Mouse (Mus musculus) CH12.LX (cell line): Measurements from ENCODE around the gene Lipc. TPM values are rescaled to one million over a fixed set of nuclear protein-coding genes. Genes with fewer than 3 reads are reported as not detected.
A peak's percentile ranks its signal among the peaks of the same experiment; 100 is the strongest.

ENCODE experiments used
- DNase-seq: peaks from one replicate; pipeline ENCODE4 v3.0.0-alpha.2; 2013; ENCODE audit errors: extremely low read depth
- H3K27ac ChIP-seq: 2 replicates; pipeline ENCODE4 v1.5.1; 2012; ENCODE audit warnings: low read depth, mild to moderate bottlenecking, control low read depth, moderate library complexity; ENCODE audit not compliant: insufficient read depth
- H3K27me3 ChIP-seq: replicated peaks from 2 replicates; pipeline ENCODE3; 2012; ENCODE audit warnings: inconsistent platforms
- H3K36me3 ChIP-seq, 2 experiments: replicated peaks in 1 of 2; 2 replicates each; pipeline versions ENCODE3 to v1.6.1; 2012; ENCODE audit warnings: inconsistent platforms in 1 of 2, low read length in 1 of 2, mild to moderate bottlenecking in 1 of 2, mixed read lengths in 1 of 2, moderate library complexity in 1 of 2; ENCODE audit not compliant: control insufficient read depth in 1 of 2, insufficient read depth in 1 of 2
- H3K4me1 ChIP-seq, 2 experiments: 2 replicates each; pipeline ENCODE4 v1.6.1; 2012; ENCODE audit warnings: inconsistent platforms in 1 of 2, moderate library complexity in 1 of 2; ENCODE audit not compliant: insufficient read depth in 2 of 2, control insufficient read depth in 1 of 2
- H3K4me2 ChIP-seq: 2 replicates; pipeline ENCODE4 v1.6.1; 2012; ENCODE audit warnings: low read depth, mild to moderate bottlenecking, control low read depth; ENCODE audit not compliant: poor library complexity, insufficient read depth, severe bottlenecking
- H3K4me3 ChIP-seq, 3 experiments: fragments of 150-350 bp in 1 of 3; sonication (generic) in 1 of 3; replicated peaks in 1 of 3; 2 replicates each; pipeline versions ENCODE3 to v1.5.1; 2011 to 2012; ENCODE audit warnings: low read depth in 2 of 3, low read length in 2 of 3, mild to moderate bottlenecking in 2 of 3, moderate library complexity in 2 of 3, control low read depth in 1 of 3, improper control_type of control experiment in 1 of 3, inconsistent platforms in 1 of 3, mixed read lengths in 1 of 3; ENCODE audit not compliant: poor library complexity in 1 of 3
- H3K79me2 ChIP-seq: replicated peaks from 2 replicates; pipeline ENCODE4 v1.6.1; 2012; ENCODE audit warnings: mild to moderate bottlenecking, moderate library complexity; ENCODE audit not compliant: control insufficient read depth, poor library complexity, insufficient read depth, severe bottlenecking; ENCODE audit errors: extremely low read depth
- H3K9ac ChIP-seq: 2 replicates; pipeline ENCODE4 v1.6.1; 2012; ENCODE audit warnings: low read depth, mild to moderate bottlenecking, control low read depth, moderate library complexity; ENCODE audit not compliant: insufficient read depth
- H3K9me3 ChIP-seq: replicated peaks from 2 replicates; pipeline ENCODE3; 2012; ENCODE audit warnings: low read length, inconsistent platforms, mixed read lengths
- BHLHE40 ChIP-seq: IDR thresholded peaks from 2 replicates; pipeline ENCODE4 v1.6.1; 2011; ENCODE audit warnings: mild to moderate bottlenecking, low read depth, low read length, improper control_type of control experiment
- CHD1 ChIP-seq: IDR thresholded peaks from 2 replicates; pipeline ENCODE4 v1.6.1; 2012; ENCODE audit warnings: low read depth, low read length, improper control_type of control experiment, inconsistent platforms
- CHD2 ChIP-seq: IDR thresholded peaks from 2 replicates; pipeline ENCODE4 v1.6.1; 2011; ENCODE audit warnings: low read length, improper control_type of control experiment
- ELF1 ChIP-seq: IDR thresholded peaks from 2 replicates; pipeline ENCODE4 v1.6.1; 2014; ENCODE audit warnings: low read depth, mild to moderate bottlenecking, inconsistent platforms, low read length, improper control_type of control experiment
- EP300 ChIP-seq: IDR thresholded peaks from 2 replicates; pipeline ENCODE4 v1.6.1; 2011; ENCODE audit warnings: low read length, improper control_type of control experiment
- IRF4 ChIP-seq: IDR thresholded peaks from 2 replicates; pipeline ENCODE4 v1.6.1; 2014; ENCODE audit warnings: low read depth, mild to moderate bottlenecking, inconsistent platforms, low read length, improper control_type of control experiment
- JUN ChIP-seq: IDR thresholded peaks from 2 replicates; pipeline ENCODE4 v1.6.1; 2011; ENCODE audit warnings: low read depth, mild to moderate bottlenecking, low read length, improper control_type of control experiment, moderate library complexity; ENCODE audit not compliant: insufficient read depth
- JUND ChIP-seq: conservative IDR thresholded peaks from 2 replicates; pipeline ENCODE4 v1.6.1; 2011; ENCODE audit warnings: low read depth, low read length, improper control_type of control experiment
- NRF1 ChIP-seq: IDR thresholded peaks from 2 replicates; pipeline ENCODE4 v1.6.1; 2014; ENCODE audit warnings: low read depth, mild to moderate bottlenecking, inconsistent platforms, low read length, improper control_type of control experiment, moderate library complexity
- SIN3A ChIP-seq: IDR thresholded peaks from 2 replicates; pipeline ENCODE4 v1.6.1; 2012; ENCODE audit warnings: low read length, improper control_type of control experiment, inconsistent platforms
- TCF12 ChIP-seq: IDR thresholded peaks from 2 replicates; pipeline ENCODE4 v1.6.1; 2014; ENCODE audit warnings: low read depth, mild to moderate bottlenecking, inconsistent platforms, low read length, improper control_type of control experiment
- USF1 ChIP-seq: IDR thresholded peaks from 2 replicates; pipeline ENCODE4 v1.6.1; 2014; ENCODE audit warnings: low read depth, mild to moderate bottlenecking, inconsistent platforms, low read length, improper control_type of control experiment
- USF2 ChIP-seq: conservative IDR thresholded peaks from 2 replicates; pipeline ENCODE4 v1.6.1; 2011; ENCODE audit warnings: low read depth, low read length, improper control_type of control experiment
- ZKSCAN1 ChIP-seq: IDR thresholded peaks from 2 replicates; pipeline ENCODE4 v1.6.1; 2012; ENCODE audit warnings: low read depth, inconsistent platforms, low read length, improper control_type of control experiment, borderline replicate concordance
- dilution Hi-C: fragments of 300-500 bp; cut with MboI; formaldehyde crosslinking; loops from 2 replicates; pipeline ENCODE4 v1.14.3; 2020; ENCODE audit warnings: low sequenced_read_pairs; ENCODE audit not compliant: extremely low pct_unique_long_range_greater_than_20kb, extremely low pct_ligation_motif_present
- in situ Hi-C: fragments of 300-500 bp; cut with MboI; formaldehyde crosslinking; loops from 3 replicates; pipeline ENCODE4 v1.14.3; 2019; ENCODE audit warnings: low sequenced_read_pairs, low pct_ligation_motif_present, low pct_unique_long_range_greater_than_20kb, mixed read lengths
- polyA plus RNA-seq: library from polyadenylated mRNA; unstranded; fragments of >175 nt; gene quantifications from 2 replicates; pipeline ENCODE4 v1.2.1, GENCODE M21; 2012; ENCODE audit warnings: low read depth; ENCODE audit not compliant: insufficient read length
- total RNA-seq, 2 experiments: library from RNA; depleted of rRNA; stranded (reverse); fragments of 300-350 nt in 1 of 2; fragments of >200 nt in 1 of 2; gene quantifications; 2 replicates each; pipeline ENCODE4 v1.2.3; 2012 to 2014

Gene Lipc
- total and polyA plus RNA-seq, 3 experiments, result 5.2 to 24.5 (median 8.6) TPM

- Histone ChIP-seq H3K4me2 (no peak overlapping the region), H3K9ac (no peak overlapping the region), H3K9me3 (no peaks in the 10 kb centered on the region), H3K36me3 (no peaks in the 10 kb centered on the region), H3K27ac (no peak overlapping the region), H3K4me3 (no peak overlapping the region), H3K79me2 (no peaks in the 10 kb centered on the region), H3K27me3 (no peaks in the 10 kb centered on the region), H3K4me1 (peaks cover 14 to 15% of the 10 kb centered on the region in 2 experiments)
- in situ Hi-C loops, result no loop called here
- TF ChIP-seq ELF1 (no peak), NRF1 (no peak), EP300 (no peak), ZKSCAN1 (no peak), JUN (no peak), JUND (no peak), CHD1 (no peak), USF1 (no peak), SIN3A (no peak), USF2 (no peak)
- dilution Hi-C loops, result no loop called here
- DNase-seq, result no peak
These were observed 39.4 kb upstream of the Lipc start for GRCm38 (mm10) chr9:70991401-70991800.

- no peaks in the 10 kb centered on the region for H3K27me3 ChIP-seq
- peaks cover 15% of the 10 kb centered on the region in 2 experiments for H3K4me1 ChIP-seq
- in situ Hi-C loops (no loop called here), dilution Hi-C loops (no loop called here)
- H3K4me3 ChIP-seq, result no peak overlapping the region
- H3K9me3 ChIP-seq, result peaks cover 10% of the 10 kb centered on the region
- no peaks in the 10 kb centered on the region for H3K36me3 ChIP-seq
- peak; percentile 35 for TF ChIP-seq BHLHE40
- TF ChIP-seq TCF12, result peak; percentile 42; the same call in 1 of the 2 replicates
- TF ChIP-seq IRF4, result no peak
- peak; percentile 31 for DNase-seq
- no peak overlapping the region for H3K9ac ChIP-seq
- no peaks in the 10 kb centered on the region for H3K79me2 ChIP-seq
- H3K27ac ChIP-seq, result no peak overlapping the region
- peak overlapping the region; percentile 5; the same call in 1 of the 2 replicates for H3K4me2 ChIP-seq
These were observed 35.2 kb upstream of the Lipc start for GRCm38 (mm10) chr9:70987210-70987609.

DNA sequence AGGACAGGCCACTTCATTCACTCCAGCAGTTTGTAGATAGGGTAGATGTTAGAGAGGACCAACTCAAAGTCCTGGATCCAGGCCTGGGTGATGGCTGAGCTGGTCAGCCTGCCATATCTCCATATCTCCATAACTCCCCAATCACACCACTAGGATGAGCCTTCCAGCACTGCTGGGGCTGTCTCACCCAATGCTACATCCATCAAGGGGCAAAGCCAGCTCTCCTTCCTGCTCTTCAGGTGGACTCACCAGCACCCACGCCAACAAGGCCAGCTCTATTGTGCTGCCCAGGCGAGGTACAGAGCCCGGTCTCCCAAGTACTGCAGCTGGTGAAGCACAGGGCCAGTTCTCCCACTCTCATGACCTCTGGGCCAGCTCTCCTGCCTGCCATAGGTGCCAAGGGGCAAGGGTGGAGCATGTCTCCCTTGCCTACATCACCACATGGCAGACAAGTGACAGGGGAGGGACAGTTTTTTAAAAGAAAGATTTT lies 31.0 kb upstream of the Lipc start:
- dilution Hi-C loops, result no loop called here

More for the DNA sequence above, 31.0 kb upstream of the Lipc start:
- DNase-seq, result no peak
- Histone ChIP-seq H3K9me3 (peaks cover 14% of the 10 kb centered on the region), H3K36me3 (no peaks in the 10 kb centered on the region), H3K27me3 (no peaks in the 10 kb centered on the region), H3K79me2 (no peaks in the 10 kb centered on the region), H3K27ac (no peak overlapping the region), H3K9ac (no peak overlapping the region), H3K4me1 (peaks cover 8 to 15% of the 10 kb centered on the region in 2 experiments), H3K4me2 (no peak overlapping the region), H3K4me3 (no peak overlapping the region)
- TF ChIP-seq CHD2 (no peak), USF1 (no peak), ELF1 (no peak), IRF4 (no peak)
- in situ Hi-C loops, result no loop called here
